Mouse (Mus musculus) midbrain, postnatal 0 days (tissue): ENCODE measurements at regions not wholly inside any gene's neighbourhood (a gene's known extent, or its start where the extent isn't known, plus 50 kb on each side); places are given as distances from the start of the nearest gene placed in this dataset.

ENCODE experiments used
- ATAC-seq: fragments of 200-750 bp; cut with Nextera tagmentation; 2 replicates; pipeline ENCODE4 v1.8.0; 2017; ENCODE audit warnings: moderate number of reproducible peaks, mild to moderate bottlenecking, moderate TSS enrichment, moderate library complexity; ENCODE audit not compliant: low FRiP score
- DNase-seq: peaks from one replicate; pipeline ENCODE4 v3.0.0-alpha.2; 2015; ENCODE audit warnings: low spot score
- H3K27ac ChIP-seq: fragments of 300-500 bp; sonication (generic); 2 replicates; pipeline ENCODE4 v1.5.1; 2014; ENCODE audit warnings: low read depth, mild to moderate bottlenecking, low read length, mixed read lengths
- H3K27me3 ChIP-seq: fragments of 300-500 bp; sonication (generic); 2 replicates; pipeline ENCODE4 v1.6.1; 2014; ENCODE audit warnings: low read length, control low read depth, mixed read lengths; ENCODE audit not compliant: insufficient read depth
- H3K36me3 ChIP-seq: fragments of 300-500 bp; sonication (generic); 2 replicates; pipeline ENCODE4 v1.6.1; 2014; ENCODE audit warnings: low read length, control low read depth, mixed read lengths; ENCODE audit not compliant: insufficient read depth
- H3K4me1 ChIP-seq: fragments of 300-500 bp; sonication (generic); 2 replicates; pipeline ENCODE4 v1.6.1; 2014; ENCODE audit warnings: mild to moderate bottlenecking, control low read depth, antibody characterized with exemption, low read length, mixed read lengths; ENCODE audit not compliant: insufficient read depth
- H3K4me2 ChIP-seq: fragments of 300-500 bp; sonication (generic); 2 replicates; pipeline ENCODE4 v1.6.1; 2014; ENCODE audit warnings: low read depth, mild to moderate bottlenecking, low read length, mixed read lengths; ENCODE audit not compliant: poor library complexity, severe bottlenecking
- H3K4me3 ChIP-seq: fragments of 300-500 bp; sonication (generic); 2 replicates; pipeline ENCODE4 v1.5.1; 2014; ENCODE audit warnings: low read depth, mild to moderate bottlenecking, low read length, moderate library complexity
- H3K9ac ChIP-seq: fragments of 300-500 bp; sonication (generic); replicated peaks from 2 replicates; pipeline ENCODE4 v1.6.1; 2014; ENCODE audit warnings: mild to moderate bottlenecking, low read length, moderate library complexity, mixed read lengths; ENCODE audit not compliant: poor library complexity, severe bottlenecking
- H3K9me3 ChIP-seq: fragments of 300-500 bp; sonication (generic); 2 replicates; pipeline ENCODE4 v1.6.1; 2016; ENCODE audit warnings: low read length, control low read depth
- CTCF ChIP-seq: IDR thresholded peaks from 2 replicates; pipeline ENCODE4 v1.5.1; 2016; ENCODE audit warnings: antibody characterized with exemption, mild to moderate bottlenecking
- WGBS: fragments of 180-500 bp; shearing (Covaris S2); extraction: QIAGEN DNeasy Blood & Tissue Kit; methylation state at CpG from one replicate; pipeline ENCODE4 v1.1.7; 2014; 5-methylcytosine and 5-hydroxymethylcytosine counted together

DNA sequence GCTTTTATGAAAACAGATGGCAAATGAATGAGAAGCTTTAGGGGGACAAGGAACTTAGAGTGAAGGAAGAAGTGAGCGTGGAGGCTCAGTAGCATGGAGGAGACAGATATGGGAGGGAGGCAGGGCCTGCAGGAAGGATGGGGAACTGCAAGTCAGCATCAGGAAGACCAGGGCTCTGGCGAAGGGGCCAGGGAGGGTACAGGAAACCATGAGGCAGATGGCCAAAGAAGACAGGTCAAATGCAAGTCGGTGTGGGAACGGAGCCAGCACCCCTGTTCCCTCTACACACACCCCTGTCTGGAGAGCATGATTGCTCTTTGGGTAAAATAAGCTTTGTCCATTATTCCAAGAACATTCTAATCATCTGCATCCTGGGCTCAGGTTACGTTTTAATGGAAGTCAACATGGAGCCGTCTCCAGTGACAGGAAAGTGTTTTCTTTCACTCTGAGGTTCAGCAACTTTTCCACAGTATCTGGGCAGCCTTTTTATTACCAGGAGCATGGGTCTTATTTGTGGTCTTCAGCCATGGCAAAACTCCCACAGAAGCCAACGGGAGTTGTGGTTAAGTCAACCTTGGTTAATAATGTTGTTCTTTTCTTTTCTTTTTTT lies 370.2 kb upstream of the Gm5148 start:
- DNase-seq (no peak), ATAC-seq (no peak)
- Histone ChIP-seq H3K27ac (no peak overlapping the region), H3K4me1 (no peaks in the 10 kb centered on the region), H3K27me3 (no peaks in the 10 kb centered on the region), H3K36me3 (no peaks in the 10 kb centered on the region), H3K9ac (no peak overlapping the region), H3K4me2 (no peak overlapping the region), H3K9me3 (no peaks in the 10 kb centered on the region), H3K4me3 (no peak overlapping the region)
- WGBS = 84% methylated on average over 7 of the region's 7 CpGs
- 0 out of 2 replicates have a peak, but pooled peaks have one; percentile 8 for TF ChIP-seq CTCF

DNA sequence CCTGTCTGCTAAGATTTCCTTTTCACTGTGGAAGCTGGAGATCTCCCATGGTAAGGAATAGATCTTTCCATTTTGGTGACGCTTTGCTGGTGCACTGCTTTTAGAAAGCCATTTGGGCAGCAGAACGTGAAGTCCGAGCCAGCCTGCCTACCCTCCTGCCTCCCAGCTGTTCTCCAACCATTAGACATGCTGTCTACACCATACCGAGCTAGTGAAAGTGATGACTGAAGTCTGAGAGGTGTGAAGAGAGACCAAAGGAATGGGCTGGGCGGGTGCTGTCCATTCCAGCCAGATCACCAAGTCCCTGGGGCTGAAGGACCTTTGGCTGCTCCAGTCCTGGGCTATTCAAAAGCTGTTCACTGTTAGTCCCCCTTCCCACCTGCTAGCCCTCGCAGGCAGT lies 360.3 kb upstream of the Gm5148 start:
- Histone ChIP-seq H3K9me3 (no peaks in the 10 kb centered on the region), H3K4me2 (no peak overlapping the region), H3K4me3 (no peak overlapping the region), H3K9ac (no peak overlapping the region), H3K36me3 (no peaks in the 10 kb centered on the region), H3K27ac (no peak overlapping the region), H3K4me1 (no peaks in the 10 kb centered on the region), H3K27me3 (no peaks in the 10 kb centered on the region)
- ATAC-seq (no peak), DNase-seq (no peak)
- 80% methylated on average over 6 of the region's 6 CpGs for WGBS
- TF ChIP-seq CTCF = no peak

DNA sequence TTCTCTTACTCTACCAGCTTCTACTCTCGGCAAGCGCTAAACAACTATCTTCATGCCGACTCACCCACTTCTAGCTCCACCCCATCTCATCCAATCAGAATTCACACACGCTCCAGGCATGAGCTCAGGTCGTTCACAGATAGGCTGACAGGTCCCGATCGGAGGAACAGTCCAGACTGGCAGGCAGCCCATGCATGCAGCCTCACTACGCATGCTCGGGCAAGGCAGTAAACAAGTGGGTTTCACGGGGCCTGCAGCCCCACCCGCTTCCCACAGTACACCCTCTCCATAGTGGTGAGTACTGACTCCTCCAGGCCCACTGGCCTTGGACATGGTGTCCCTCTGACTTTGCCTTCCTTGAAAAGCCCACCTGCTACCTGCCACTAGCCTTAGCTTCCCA lies 358.1 kb upstream of the Gm5148 start:
- Histone ChIP-seq H3K4me1 (no peaks in the 10 kb centered on the region), H3K27me3 (no peaks in the 10 kb centered on the region), H3K27ac (no peak overlapping the region), H3K9ac (no peak overlapping the region), H3K4me3 (no peak overlapping the region), H3K9me3 (no peaks in the 10 kb centered on the region), H3K36me3 (no peaks in the 10 kb centered on the region), H3K4me2 (no peak overlapping the region)
- TF ChIP-seq CTCF = no peak
- ATAC-seq (no peak), DNase-seq (no peak)
- 91% methylated on average over 11 of the region's 11 CpGs for WGBS

DNA sequence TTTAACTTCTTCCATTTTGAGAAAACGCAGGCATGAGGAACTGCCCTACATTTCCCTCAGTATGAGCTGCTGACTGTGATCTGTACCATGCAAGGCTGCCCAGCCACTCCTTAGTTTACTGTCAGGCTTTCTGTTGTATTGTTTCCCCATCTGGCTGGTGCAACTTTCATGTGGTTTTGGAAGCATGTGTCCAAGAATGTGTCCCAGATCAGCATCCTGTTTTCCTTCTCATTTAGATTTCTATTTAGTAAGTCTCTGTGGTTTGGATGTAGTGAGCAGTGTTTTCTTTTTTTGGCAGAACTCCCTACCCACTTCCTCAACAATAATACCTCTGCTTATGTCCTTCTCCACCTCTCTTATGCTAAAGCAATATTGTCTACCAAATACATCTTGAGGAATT lies 352.5 kb upstream of the Gm5148 start:
- Histone ChIP-seq H3K4me2 (no peak overlapping the region), H3K9ac (no peak overlapping the region), H3K4me1 (no peaks in the 10 kb centered on the region), H3K36me3 (no peaks in the 10 kb centered on the region), H3K27ac (no peak overlapping the region), H3K27me3 (no peaks in the 10 kb centered on the region), H3K9me3 (no peaks in the 10 kb centered on the region), H3K4me3 (no peak overlapping the region)
- no peak for ATAC-seq
- DNase-seq = no peak
- TF ChIP-seq CTCF = no peak
- WGBS = 75% methylated on average over 1 of the region's 1 CpGs

DNA sequence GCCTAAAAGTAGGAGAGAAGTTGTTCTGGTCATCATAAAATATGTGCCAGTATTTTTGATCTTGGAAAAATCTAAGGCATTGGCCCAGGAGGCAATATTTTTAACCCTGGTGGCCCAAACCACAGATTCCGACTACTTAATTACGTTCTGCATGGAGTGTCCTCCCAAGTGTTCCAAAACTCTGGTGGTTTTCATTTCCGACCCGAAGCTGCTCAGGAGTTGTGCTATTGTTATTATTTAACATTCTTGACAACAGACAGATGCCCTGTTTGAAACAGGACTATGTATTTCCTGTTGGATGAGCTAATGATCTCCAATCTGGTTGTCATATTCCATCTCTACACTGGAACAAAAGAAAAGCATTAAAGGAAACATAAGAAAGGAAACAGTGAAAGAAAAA lies 349.7 kb upstream of the Gm5148 start:
- Histone ChIP-seq H3K4me1 (no peaks in the 10 kb centered on the region), H3K9ac (no peak overlapping the region), H3K27ac (no peak overlapping the region), H3K9me3 (no peaks in the 10 kb centered on the region), H3K27me3 (no peaks in the 10 kb centered on the region), H3K4me2 (no peak overlapping the region), H3K4me3 (no peak overlapping the region), H3K36me3 (no peaks in the 10 kb centered on the region)
- no peak for TF ChIP-seq CTCF
- WGBS = 82% methylated on average over 4 of the region's 4 CpGs
- ATAC-seq = no peak
- no peak for DNase-seq

DNA sequence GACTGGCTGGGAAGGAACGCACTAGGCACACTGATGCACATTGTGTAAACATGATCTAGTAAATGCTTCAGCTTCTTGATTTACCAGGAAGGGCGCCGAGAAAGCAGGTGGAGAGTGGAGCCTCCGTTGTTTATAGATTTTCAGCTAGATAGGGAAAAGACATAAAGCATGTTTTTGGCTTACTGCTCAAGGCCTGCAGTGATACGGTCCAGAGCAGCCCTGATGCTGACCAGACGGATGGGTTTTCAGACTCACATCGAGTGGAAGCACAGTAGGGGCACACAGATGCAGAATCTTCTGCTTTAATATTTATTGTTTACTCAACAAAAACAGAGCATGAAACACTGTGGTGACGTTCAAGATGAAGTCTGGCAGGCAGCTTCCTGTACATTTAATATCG lies 331.3 kb upstream of the Gm5148 start:
- no peak for TF ChIP-seq CTCF
- 85% methylated on average over 9 of the region's 9 CpGs for WGBS
- Histone ChIP-seq H3K27me3 (no peaks in the 10 kb centered on the region), H3K9me3 (no peaks in the 10 kb centered on the region), H3K27ac (no peak overlapping the region), H3K36me3 (no peaks in the 10 kb centered on the region), H3K9ac (no peak overlapping the region), H3K4me1 (no peaks in the 10 kb centered on the region), H3K4me2 (no peak overlapping the region), H3K4me3 (no peak overlapping the region)
- DNase-seq = no peak
- no peak for ATAC-seq
